Mouse (Mus musculus): ENCODE measurements around the gene Notch2. TPM values are rescaled to one million over a fixed set of nuclear protein-coding genes. Genes with fewer than 3 reads are reported as not detected.
A peak's percentile ranks its signal among the peaks of the same experiment; 100 is the strongest.

Notch2 gene
- total RNA-seq, 2 experiments from 2014 or later: 15.5 to 17.9 TPM

GRCm38 (mm10) chr3:97992289-97992688 lies 21.0 kb upstream of the Notch2 start:
- intact Hi-C loops (cut with DNase I): no loop called here
- DNase-seq (ENCODE audit: extremely low spot score in 1 of 2, low spot score in 2 of 2): no peak

GRCm38 (mm10) chr3:97993196-97993595 lies 20.1 kb upstream of the Notch2 start:
- no peak for DNase-seq (ENCODE audit: extremely low spot score in 1 of 2, low spot score in 2 of 2)
- intact Hi-C loops (cut with DNase I): no loop called here

DNA sequence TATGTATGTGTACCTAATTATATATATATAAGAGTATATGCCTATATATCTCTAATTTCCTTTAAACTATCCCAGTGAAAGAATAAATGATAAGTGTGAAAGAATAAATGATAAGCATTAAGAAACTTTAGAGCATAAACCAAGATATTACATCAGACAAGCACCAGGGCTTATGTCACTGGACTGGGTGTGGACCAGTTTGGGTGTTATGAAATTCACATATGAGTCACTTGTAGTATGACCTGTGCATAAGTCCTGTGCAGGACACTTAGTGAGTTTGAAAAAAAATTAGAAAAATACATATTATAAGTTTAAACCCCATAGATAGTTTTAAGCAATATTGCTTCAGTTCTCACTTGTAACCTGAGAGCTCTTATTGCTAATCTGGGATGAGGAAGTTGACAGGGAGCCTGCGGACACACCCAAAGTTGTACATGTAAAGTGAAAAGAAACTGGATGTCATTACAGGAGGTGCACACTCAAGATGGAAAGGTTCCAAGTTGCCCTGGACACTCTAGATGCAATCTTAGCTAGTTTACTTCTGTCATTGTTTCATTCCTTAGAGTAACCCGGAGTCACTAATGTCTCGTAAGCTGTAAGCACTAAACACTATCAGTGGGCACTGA lies 19.3 kb upstream of the Notch2 start:
- intact Hi-C loops (cut with DNase I): no loop called here
- no peak for DNase-seq (ENCODE audit: extremely low spot score in 1 of 2, low spot score in 2 of 2)

DNA sequence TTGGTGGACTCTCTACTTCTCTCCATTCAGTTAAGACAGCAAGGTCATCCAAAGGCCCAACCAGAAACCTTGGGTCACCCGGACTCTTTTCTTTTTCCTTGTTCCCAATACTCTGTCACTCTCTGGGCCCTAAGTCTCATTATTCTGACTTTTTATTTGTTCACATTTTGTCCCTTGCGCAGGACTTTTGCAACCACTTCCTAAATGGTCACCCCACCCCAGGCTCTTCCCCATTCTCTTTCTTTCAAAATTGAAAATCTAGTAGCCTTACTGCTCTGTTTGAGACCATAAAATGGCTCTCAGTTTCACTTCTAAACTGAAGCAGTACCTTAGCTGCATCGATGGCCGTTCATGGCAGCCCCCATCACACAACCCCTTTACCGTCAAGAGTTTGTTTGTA lies 18.5 kb upstream of the Notch2 start:
- no peak for DNase-seq (ENCODE audit: extremely low spot score in 1 of 2, low spot score in 2 of 2)
- intact Hi-C loops (cut with DNase I): no loop called here

GRCm38 (mm10) chr3:97998349-97998748 lies 15.0 kb upstream of the Notch2 start:
- intact Hi-C loops (cut with DNase I): no loop called here
- no peak for DNase-seq (ENCODE audit: extremely low spot score in 1 of 2, low spot score in 2 of 2)

- intact Hi-C loops (cut with DNase I): no loop called here
- no peak for DNase-seq (ENCODE audit: extremely low spot score in 1 of 2, low spot score in 2 of 2)
Observed at GRCm38 (mm10) chr3:98003558-98003957, 9.8 kb upstream of the Notch2 start.

DNA sequence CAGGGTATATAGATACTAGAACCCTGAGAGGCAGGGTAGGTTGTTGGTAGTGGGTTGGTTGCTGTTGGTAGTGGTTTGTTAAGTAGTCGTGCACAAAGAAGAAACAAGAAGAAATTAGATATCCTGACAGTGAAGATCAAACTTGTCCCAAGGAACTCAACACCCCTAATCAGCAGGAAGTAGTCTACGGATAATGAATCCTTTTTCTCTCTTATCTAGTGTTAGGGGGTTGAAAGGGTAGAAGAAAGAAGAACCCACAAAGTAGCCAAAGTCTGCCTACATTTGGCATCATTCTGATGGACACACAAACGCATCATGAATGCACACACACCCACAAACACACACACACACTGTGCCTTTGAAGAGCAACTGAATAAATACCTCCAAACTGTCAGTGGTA lies 9.1 kb upstream of the Notch2 start:
- intact Hi-C loops (cut with DNase I): no loop called here
- no peak for DNase-seq (ENCODE audit: extremely low spot score in 1 of 2, low spot score in 2 of 2)

DNA sequence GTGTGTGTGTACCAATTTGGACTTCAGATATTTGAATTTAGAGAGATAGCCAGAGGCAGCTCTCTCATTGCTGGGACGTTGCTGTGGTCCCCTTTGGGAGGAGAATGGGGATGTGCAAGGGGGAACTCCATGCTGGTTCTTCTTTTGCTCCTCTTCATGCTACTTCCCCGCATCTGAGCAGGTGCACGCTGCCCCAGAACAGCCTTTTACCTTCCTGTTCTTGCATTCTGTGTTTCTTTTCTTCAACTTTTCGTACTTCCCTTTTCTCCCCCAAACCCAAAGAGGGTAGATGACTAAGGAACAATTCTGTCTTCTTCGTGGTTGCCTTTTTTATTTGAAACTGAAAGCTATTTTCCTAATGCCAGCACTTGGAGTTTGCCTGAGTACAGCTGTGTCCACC lies 8.0 kb upstream of the Notch2 start:
- intact Hi-C loops (cut with DNase I): no loop called here
- no peak for DNase-seq (ENCODE audit: extremely low spot score in 1 of 2, low spot score in 2 of 2)

- no peak for DNase-seq (ENCODE audit: extremely low spot score in 1 of 2, low spot score in 2 of 2)
- intact Hi-C loops (cut with DNase I): no loop called here
Observed at GRCm38 (mm10) chr3:98006046-98006691, 7.2 kb upstream of the Notch2 start.

DNA sequence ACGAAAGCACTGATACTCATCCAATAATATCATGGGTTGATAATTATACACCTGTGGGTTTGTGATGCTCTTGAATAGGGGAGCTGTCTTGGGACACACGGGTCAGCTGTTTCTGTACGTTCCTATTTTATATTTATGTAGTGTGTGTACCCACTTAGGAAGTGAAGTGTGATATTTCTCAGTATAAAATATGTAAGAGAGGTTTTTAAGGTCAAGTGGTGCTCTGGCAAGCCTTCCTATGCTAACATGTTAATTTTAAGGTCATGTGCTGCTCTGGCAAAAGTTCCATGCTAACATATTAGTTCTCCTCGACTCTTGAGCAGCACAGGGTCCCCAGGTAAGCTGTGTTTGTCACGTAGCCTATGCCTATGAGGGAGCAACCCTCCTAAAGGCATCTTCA lies 6.4 kb upstream of the Notch2 start:
- DNase-seq (ENCODE audit: extremely low spot score in 1 of 2, low spot score in 2 of 2): no peak
- intact Hi-C loops (cut with DNase I): no loop called here

- intact Hi-C loops (cut with DNase I): no loop called here
Observed at GRCm38 (mm10) chr3:98008143-98008542, 5.2 kb upstream of the Notch2 start.

DNA sequence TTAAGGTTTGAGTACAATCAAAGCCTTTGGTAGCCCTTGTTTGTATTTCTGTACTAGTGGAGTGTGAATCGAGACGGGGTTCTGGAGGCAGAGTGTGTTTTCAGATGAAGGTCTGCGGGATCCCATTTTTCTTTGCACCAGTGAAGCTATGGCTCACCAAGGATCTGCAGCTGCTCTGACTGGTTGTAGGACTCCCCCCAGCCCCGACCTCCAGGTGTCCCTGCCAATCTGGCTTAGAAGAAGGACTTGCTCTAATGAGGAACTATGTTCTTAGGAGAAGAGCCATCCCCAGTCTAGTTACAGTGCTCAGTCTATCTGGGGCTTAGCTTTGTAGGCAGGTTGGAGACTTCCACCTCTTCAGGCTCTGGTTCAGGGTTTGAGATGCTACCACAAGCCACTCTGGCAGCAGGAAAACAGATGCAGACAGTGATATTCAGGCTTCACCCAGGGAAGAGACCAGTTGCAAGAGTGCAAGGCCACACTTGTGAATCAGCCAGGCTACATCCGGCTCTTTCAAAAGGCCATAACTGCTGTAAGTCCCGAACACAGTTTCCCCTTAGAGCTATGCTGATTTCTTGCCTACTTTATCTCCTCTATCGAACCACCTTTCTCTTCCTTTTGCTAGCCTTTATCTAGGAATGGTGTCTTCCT lies 4.0 kb upstream of the Notch2 start:
- intact Hi-C loops (cut with DNase I): no loop called here
- no peak for DNase-seq (ENCODE audit: extremely low spot score in 1 of 2, low spot score in 2 of 2)

More at GRCm38 (mm10) chr3:98008143-98008542, 5.2 kb upstream of the Notch2 start:
- no peak for DNase-seq (ENCODE audit: extremely low spot score in 1 of 2, low spot score in 2 of 2)

DNA sequence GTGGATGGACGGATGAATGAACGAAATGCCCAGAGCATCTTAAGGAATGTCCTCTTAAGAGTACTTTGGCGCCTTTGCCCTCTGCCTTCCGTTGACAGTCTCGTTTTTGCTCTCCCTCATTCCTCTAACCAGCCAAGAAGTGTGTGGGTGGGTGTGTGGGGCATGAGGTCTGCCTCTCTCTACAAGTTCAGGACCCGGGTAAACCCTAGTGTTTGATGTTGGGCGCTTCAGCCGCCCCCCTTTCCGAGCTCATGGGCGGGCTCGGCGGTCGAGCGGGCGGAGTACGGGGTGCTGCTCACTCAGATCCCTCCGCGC lies 284 bp upstream of the Notch2 start:
- no peak for DNase-seq (ENCODE audit: extremely low spot score in 1 of 2, low spot score in 2 of 2)
- intact Hi-C loops (cut with DNase I): loop anchor here (5.0 kb wide), 1 partner anchor 71 kb away; no protein-coding TSS in a partner anchor

DNA sequence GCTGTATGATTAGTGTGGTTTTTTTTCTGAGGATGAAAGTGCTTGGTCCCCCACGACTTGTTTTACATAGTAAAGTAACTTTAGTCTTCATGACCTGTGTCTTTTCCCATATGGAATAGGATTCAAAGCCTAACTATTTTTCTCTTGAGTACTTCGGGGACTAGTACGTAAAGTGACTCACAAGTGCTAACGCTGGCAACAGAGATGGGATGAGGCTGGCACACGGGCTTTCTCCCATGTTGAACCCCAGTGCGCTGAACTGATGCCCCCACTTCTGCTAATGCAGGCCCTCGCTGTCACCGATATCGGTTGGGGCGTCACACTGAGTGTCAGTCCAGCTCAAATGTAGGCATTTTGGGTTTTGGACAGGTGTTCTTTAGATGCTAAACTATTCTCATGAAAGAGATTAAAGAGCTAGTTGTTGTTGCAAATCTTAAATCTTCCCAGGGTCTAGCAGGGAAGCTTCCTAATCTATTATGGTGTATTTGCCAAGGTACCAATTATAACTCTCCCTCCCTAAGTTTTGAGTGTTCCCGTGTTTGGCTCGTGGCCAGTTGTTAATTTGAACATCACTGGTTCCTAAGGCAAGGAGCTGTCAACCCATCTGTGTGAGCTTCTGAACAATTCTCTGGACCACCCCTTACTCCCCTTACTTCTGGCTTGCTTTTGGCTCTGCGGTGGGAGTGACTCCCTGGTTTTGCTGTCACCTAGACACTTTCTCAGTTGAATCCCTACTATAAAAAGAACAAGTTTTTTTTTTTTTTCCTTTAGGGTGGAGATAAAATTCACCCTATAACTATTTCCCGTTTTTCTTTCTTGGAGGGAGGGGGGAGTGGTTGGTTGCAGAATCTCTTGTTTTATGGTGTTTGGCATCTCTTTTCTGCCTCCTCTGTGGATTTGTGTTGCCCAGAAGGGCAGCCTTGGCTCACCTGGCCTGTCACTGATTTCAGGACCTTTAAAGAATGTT lies 2.2 kb downstream of the Notch2 start:
- DNase-seq (ENCODE audit: extremely low spot score in 1 of 2, low spot score in 2 of 2): no peak
- intact Hi-C loops (cut with DNase I): no loop called here

- no peak for DNase-seq (ENCODE audit: extremely low spot score in 1 of 2, low spot score in 2 of 2)
- intact Hi-C loops (cut with DNase I): no loop called here
Observed at GRCm38 (mm10) chr3:98016901-98017591, 3.7 kb downstream of the Notch2 start.

DNA sequence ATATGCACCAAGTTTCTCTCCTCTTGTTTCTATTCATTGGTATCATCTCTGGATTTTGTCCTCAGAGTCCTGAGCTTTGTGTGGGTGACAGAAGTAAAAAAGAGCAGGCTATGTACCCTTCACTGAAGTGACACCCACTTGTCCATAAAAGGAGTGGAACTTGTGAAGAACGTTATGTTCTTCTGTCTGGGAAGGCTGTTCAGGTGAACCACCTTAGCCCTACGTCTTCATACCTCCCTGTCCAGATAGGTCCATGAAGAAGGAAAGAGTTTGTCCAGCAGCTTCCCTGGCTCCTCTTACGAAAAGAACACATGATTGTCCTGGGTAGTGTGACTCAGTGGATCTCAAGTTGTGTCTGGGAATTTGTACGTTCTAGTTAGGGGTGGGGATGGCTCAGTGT lies 4.9 kb downstream of the Notch2 start:
- DNase-seq (ENCODE audit: extremely low spot score in 1 of 2, low spot score in 2 of 2): no peak
- intact Hi-C loops (cut with DNase I): no loop called here

DNA sequence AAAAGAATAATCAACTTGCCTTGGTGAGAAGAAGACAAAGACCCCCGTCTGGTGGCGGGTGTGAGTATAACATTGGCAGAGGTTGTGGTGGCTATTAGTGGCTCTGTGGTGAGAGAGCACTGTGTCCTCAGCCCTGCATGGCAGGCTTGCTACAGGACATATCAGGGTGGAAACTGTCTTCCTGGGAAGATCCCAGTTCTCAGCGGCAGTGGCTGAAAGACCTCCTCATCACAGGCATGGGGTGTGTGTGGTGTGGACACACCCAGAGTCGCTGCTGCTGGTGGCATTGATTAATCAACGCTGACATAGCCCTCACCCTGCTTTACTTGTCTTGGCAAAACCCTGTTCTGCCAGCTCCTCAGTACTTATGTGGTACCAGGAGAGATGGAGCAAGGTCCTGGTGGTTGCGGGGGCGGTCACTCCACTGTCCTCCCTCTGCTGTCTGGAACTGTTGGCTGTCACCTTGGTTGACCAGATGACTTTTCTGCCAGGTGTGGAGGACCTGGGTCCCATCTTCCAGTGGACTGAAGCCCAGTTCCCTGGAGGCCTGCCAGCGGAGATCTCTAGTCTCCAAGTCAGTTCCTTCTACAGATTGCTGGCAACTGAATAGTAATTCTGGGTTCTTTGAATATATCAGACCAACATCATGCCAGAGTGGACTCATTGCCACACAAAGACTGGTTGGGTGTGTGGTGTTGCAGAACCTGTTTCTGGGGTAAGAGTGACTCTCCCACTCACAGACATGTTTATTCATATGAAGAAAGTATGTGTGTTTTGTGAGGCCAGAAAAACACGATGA lies 7.3 kb downstream of the Notch2 start:
- DNase-seq (ENCODE audit: extremely low spot score in 1 of 2, low spot score in 2 of 2): peak in 1 of 2 experiments; percentile 46
- intact Hi-C loops (cut with DNase I): no loop called here

DNA sequence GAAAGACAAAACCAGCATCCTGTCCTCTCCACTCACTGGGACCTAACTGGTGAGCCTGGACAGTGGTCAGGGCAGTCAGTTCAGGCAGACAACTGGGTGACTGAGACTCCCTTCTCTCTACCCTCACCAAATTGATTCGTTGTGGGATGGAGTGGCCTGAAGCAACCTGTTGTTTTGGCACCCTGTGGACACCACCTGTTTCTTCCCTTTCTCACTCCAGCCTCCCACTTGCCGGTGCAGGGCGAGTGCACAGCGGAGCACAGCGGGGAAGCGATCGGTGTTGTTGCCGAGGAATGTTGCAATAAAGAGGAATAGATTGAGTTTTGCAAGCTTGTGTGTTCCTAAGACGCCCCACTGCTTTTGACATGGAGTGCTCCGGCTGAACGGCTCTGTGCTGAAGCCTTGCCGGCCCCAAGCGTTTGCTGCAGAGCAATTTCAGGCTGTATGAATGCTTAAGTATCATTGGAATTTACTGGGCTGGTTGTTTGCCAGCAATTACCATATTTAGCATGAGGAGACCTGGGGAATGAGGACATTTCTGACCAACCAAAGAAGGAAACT lies 11.0 kb downstream of the Notch2 start:
- DNase-seq (ENCODE audit: extremely low spot score in 1 of 2, low spot score in 2 of 2): peak in 1 of 2 experiments; percentile 58
- intact Hi-C loops (cut with DNase I): no loop called here

All from left cerebral cortex, postnatal 10 days (tissue).